ENCODE assay signal across 10 mouse cellular contexts in genomic region chr15:103034043-103034806, GRCm38 (mm10). TPM values are rescaled to one million over a fixed set of nuclear protein-coding genes. Genes with fewer than 3 reads are reported as not detected.
DNase-seq lines count a peak whose midpoint lies in the region; ATAC-seq lines count a peak whose summit lies in the region.
"Had no signal": no experiment of that assay in that cellular context is flagged by ENCODE, and none has a peak within 500 bp of the region (broad histone marks: within the 10 kb centered on the region; RNA-seq: fewer than 3 reads in every experiment).

No protein-coding gene starts in this region.

- peaks cover 84% of the 10 kb centered on the region for H3K4me1 ChIP-seq in kidney, embryonic 15.5 days
- H3K4me1 ChIP-seq in hindbrain, embryonic 16.5 days (ENCODE audit: control insufficient read depth, insufficient read depth, low read depth, low read length), result no peaks in the 10 kb centered on the region
- peaks cover 85% of the 10 kb centered on the region for H3K4me1 ChIP-seq in neural tube, embryonic 12.5 days

- H3K4me3 ChIP-seq in kidney, embryonic 15.5 days (replicated peaks), result peak overlapping the region; percentile 49
- H3K4me3 ChIP-seq in hindbrain, embryonic 16.5 days (ENCODE audit: low read length), result peak overlapping the region; percentile 48
- H3K4me3 ChIP-seq in neural tube, embryonic 12.5 days, result peak overlapping the region; percentile 51

- DNase-seq in kidney, adult 9 months, result no peak
- peak; percentile 61 for DNase-seq in adrenal gland, postnatal 25 days
- DNase-seq in c-Kit-positive CD71-positive TER-119-positive erythroid progenitor cells, embryonic 14.5 days (ENCODE audit: low spot score), result no peak
- no peak for DNase-seq in layer of hippocampus, adult 8-10 months (ENCODE audit: low spot score in 2 of 2)
- DNase-seq: thymus, postnatal 36 days had no signal

- no peaks in the 10 kb centered on the region for H3K9me3 ChIP-seq in kidney, embryonic 15.5 days (replicated peaks)
- no peaks in the 10 kb centered on the region for H3K9me3 ChIP-seq in hindbrain, embryonic 16.5 days (ENCODE audit: control insufficient read depth, low read length)
- no peaks in the 10 kb centered on the region for H3K9me3 ChIP-seq in neural tube, embryonic 12.5 days

- H3K27me3 ChIP-seq in kidney, embryonic 15.5 days, result peaks cover 71% of the 10 kb centered on the region
- H3K27me3 ChIP-seq in hindbrain, embryonic 16.5 days (replicated peaks; ENCODE audit: control insufficient read depth, insufficient read depth, low read length), result peaks cover 37% of the 10 kb centered on the region
- H3K27me3 ChIP-seq in neural tube, embryonic 12.5 days (replicated peaks), result no peaks in the 10 kb centered on the region

- 0 out of 2 replicates have a peak, but pooled peaks have one; percentile 27 for ATAC-seq in kidney, embryonic 15.5 days (replicated peaks; ENCODE audit: low FRiP score)
- peak; percentile 82 for ATAC-seq in hindbrain, embryonic 16.5 days
- peak; percentile 22; the same call in 1 of the 2 replicates for ATAC-seq in neural tube, embryonic 12.5 days (ENCODE audit: low FRiP score, low read depth)
- ATAC-seq in cerebellum, adult (ENCODE audit: insufficient number of reproducible peaks, low FRiP score, low TSS enrichment), result no peak

- peak overlapping the region; percentile 93 for H3K27ac ChIP-seq in kidney, embryonic 15.5 days
- peak overlapping the region; percentile 88 for H3K27ac ChIP-seq in hindbrain, embryonic 16.5 days (ENCODE audit: low read depth, low read length)
- peak overlapping the region; percentile 98 for H3K27ac ChIP-seq in neural tube, embryonic 12.5 days

- H3K4me2 ChIP-seq in kidney, embryonic 15.5 days, result peak overlapping the region; percentile 85
- peak overlapping the region; percentile 54 for H3K4me2 ChIP-seq in hindbrain, embryonic 16.5 days (ENCODE audit: low read length)
- peak overlapping the region; percentile 86 for H3K4me2 ChIP-seq in neural tube, embryonic 12.5 days (replicated peaks)

- peak overlapping the region; percentile 54 for H3K9ac ChIP-seq in kidney, embryonic 15.5 days
- H3K9ac ChIP-seq in hindbrain, embryonic 16.5 days (ENCODE audit: low read depth, low read length), result peak overlapping the region; percentile 61
- peak overlapping the region; percentile 88 for H3K9ac ChIP-seq in neural tube, embryonic 12.5 days

- no peaks in the 10 kb centered on the region for H3K36me3 ChIP-seq in kidney, embryonic 15.5 days
- no peaks in the 10 kb centered on the region for H3K36me3 ChIP-seq in hindbrain, embryonic 16.5 days (ENCODE audit: control insufficient read depth, insufficient read depth, low read length)
- no peaks in the 10 kb centered on the region for H3K36me3 ChIP-seq in neural tube, embryonic 12.5 days

- 3% methylated on average over 24 of the region's 24 CpGs for WGBS in kidney, embryonic 15.5 days
- under 1% methylated on average over 24 of the region's 24 CpGs for WGBS in hindbrain, embryonic 16.5 days
- 2% methylated on average over 24 of the region's 24 CpGs for WGBS in neural tube, embryonic 12.5 days

RNA-seq across cellular contexts. Expression of gene Hoxc4, which starts 15.5 kb away (rescaled TPM):
- polyA plus RNA-seq in kidney, embryonic 15.5 days (2015; fragmentation: Nextera tagmentation; extraction: Ambion mirVana), result 7.9 and 10.2 TPM in 2 replicates
- 7.3 and 8.4 TPM in 2 replicates for total RNA-seq in adrenal gland, postnatal 25 days (2021)
- polyA plus RNA-seq in hindbrain, embryonic 16.5 days (2015; fragmentation: Nextera tagmentation; extraction: Ambion mirVana), result 57.7 and 61.2 TPM in 2 replicates
- polyA plus RNA-seq in neural tube, embryonic 12.5 days (2016; fragmentation: Nextera tagmentation; extraction: Ambion mirVana), result 69.5 and 77.4 TPM in 2 replicates
- total RNA-seq in layer of hippocampus, adult 8-10 months (2022), result not detected
- total RNA-seq: left cerebral cortex, adult 8-10 months had no signal

RNA-seq across cellular contexts. Expression of gene Hoxc6, which starts 36.2 kb away (rescaled TPM):
- 10.9 and 11.0 TPM in 2 replicates for polyA plus RNA-seq in kidney, embryonic 15.5 days (2015; fragmentation: Nextera tagmentation; extraction: Ambion mirVana)
- 59.4 and 68.1 TPM in 2 replicates for total RNA-seq in adrenal gland, postnatal 25 days (2021)
- 4.0 and 9.0 TPM in 2 replicates for polyA plus RNA-seq in hindbrain, embryonic 16.5 days (2015; fragmentation: Nextera tagmentation; extraction: Ambion mirVana)
- 68.8 and 77.1 TPM in 2 replicates for polyA plus RNA-seq in neural tube, embryonic 12.5 days (2016; fragmentation: Nextera tagmentation; extraction: Ambion mirVana)
- not detected for total RNA-seq in layer of hippocampus, adult 8-10 months (2022)
- total RNA-seq: left cerebral cortex, adult 8-10 months had no signal

RNA-seq across cellular contexts. Expression of gene Hoxc8, which starts 43.8 kb away (rescaled TPM):
- 8.7 and 11.1 TPM in 2 replicates for polyA plus RNA-seq in kidney, embryonic 15.5 days (2015; fragmentation: Nextera tagmentation; extraction: Ambion mirVana)
- total RNA-seq in adrenal gland, postnatal 25 days (2021), result 21.5 and 26.7 TPM in 2 replicates
- 3.2 and 9.9 TPM in 2 replicates for polyA plus RNA-seq in hindbrain, embryonic 16.5 days (2015; fragmentation: Nextera tagmentation; extraction: Ambion mirVana)
- polyA plus RNA-seq in neural tube, embryonic 12.5 days (2016; fragmentation: Nextera tagmentation; extraction: Ambion mirVana), result 44.5 and 65.6 TPM in 2 replicates
- total RNA-seq in layer of hippocampus, adult 8-10 months (2022), result not detected
- total RNA-seq: left cerebral cortex, adult 8-10 months had no signal

RNA-seq across cellular contexts. Expression of gene Hoxc9, which starts 58.0 kb away (rescaled TPM):
- polyA plus RNA-seq in kidney, embryonic 15.5 days (2015; fragmentation: Nextera tagmentation; extraction: Ambion mirVana), result 10.0 and 10.7 TPM in 2 replicates
- 0.85 and 1.5 TPM in 2 replicates for total RNA-seq in adrenal gland, postnatal 25 days (2021)
- 0.16 and 0.31 TPM in 2 replicates for polyA plus RNA-seq in hindbrain, embryonic 16.5 days (2015; fragmentation: Nextera tagmentation; extraction: Ambion mirVana)
- 45.2 and 47.4 TPM in 2 replicates for polyA plus RNA-seq in neural tube, embryonic 12.5 days (2016; fragmentation: Nextera tagmentation; extraction: Ambion mirVana)
- total RNA-seq in layer of hippocampus, adult 8-10 months (2022), result not detected
- total RNA-seq: left cerebral cortex, adult 8-10 months had no signal
